Mouse (Mus musculus): ENCODE results near the gene Cib1.

DNA sequence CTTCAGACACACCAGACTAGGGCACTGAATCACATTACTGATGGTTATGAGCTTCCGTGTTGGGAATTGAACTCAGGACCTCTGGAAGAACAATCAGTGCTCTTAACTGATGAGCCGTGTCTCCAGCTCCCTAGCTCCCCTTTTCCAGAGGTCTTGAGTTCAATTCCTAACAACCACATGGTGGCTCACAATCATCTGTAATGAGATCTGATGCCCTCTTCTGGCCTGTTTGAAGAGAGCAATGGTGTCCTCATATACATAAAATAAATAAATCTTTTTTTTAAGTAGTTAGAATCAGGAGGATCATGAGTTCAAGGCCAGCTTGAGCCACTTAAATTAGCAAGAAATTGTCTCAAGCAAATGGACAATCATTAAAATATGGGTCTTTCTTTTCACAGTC is 23.4 kb upstream of the Cib1 start:
- no peak; the same call in 1 of the 2 replicates for TF ChIP-seq CTCF (conservative IDR thresholded peaks at IDR 0.05; ENCODE audit: low read length)
- TF ChIP-seq NANOG (IDR thresholded peaks at IDR 0.05; ENCODE audit: borderline replicate concordance, low read length), result no peak
- no peak for TF ChIP-seq POU5F1 (IDR thresholded peaks at IDR 0.05; ENCODE audit: borderline replicate concordance, low read length)
